In genomic region chr9:78480227-78480626, GRCm38 (mm10) we compare ENCODE assay signal across 11 mouse cellular contexts. TPM values are rescaled to one million over a fixed set of nuclear protein-coding genes. Genes with fewer than 3 reads are reported as not detected.
A peak's percentile ranks its signal among the peaks of the same experiment; 100 is the strongest.
DNase-seq lines count a peak whose midpoint lies in the region; ATAC-seq and TF ChIP-seq lines count a peak whose summit lies in the region.
"Not testable (repeated sequence)": the region's sequence is repeated elsewhere in the genome, so short reads cannot be mapped to it uniquely, and the experiment has no call there.
"Had no signal": no experiment of that assay in that cellular context is flagged by ENCODE, and none has a peak within 500 bp of the region (broad histone marks: within the 10 kb centered on the region; RNA-seq: fewer than 3 reads in every experiment).

No protein-coding gene starts in this region.

- H3K27ac ChIP-seq in embryonic facial prominence, embryonic 12.5 days = peak overlapping the region; percentile 98
- H3K27ac ChIP-seq in gastrocnemius, adult 2 months = peak overlapping the region; percentile 93
- H3K27ac ChIP-seq in hindbrain, embryonic 13.5 days = peak overlapping the region; percentile 96; the same call in 1 of the 2 replicates
- H3K27ac ChIP-seq in kidney, postnatal 0 days = peak overlapping the region; percentile 99
- peak overlapping the region; percentile 95 for H3K27ac ChIP-seq in liver, embryonic 15.5 days (replicated peaks)
- H3K27ac ChIP-seq in midbrain, embryonic 14.5 days (replicated peaks; ENCODE audit: low read depth, low read length) = peak overlapping the region; percentile 93
- H3K27ac ChIP-seq in stomach, embryonic 14.5 days (ENCODE audit: low read length) = peak overlapping the region; percentile 99; the same call in 1 of the 2 replicates

- under 1% methylated on average over 13 of the region's 13 CpGs for WGBS in embryonic facial prominence, embryonic 12.5 days
- under 1% methylated on average over 13 of the region's 13 CpGs for WGBS in hindbrain, embryonic 13.5 days
- WGBS in kidney, postnatal 0 days = 3% methylated on average over 13 of the region's 13 CpGs
- WGBS in liver, embryonic 15.5 days (ENCODE audit: insufficient replicate concordance) = 0% methylated on average over 13 of the region's 13 CpGs
- WGBS in midbrain, embryonic 14.5 days = under 1% methylated on average over 13 of the region's 13 CpGs
- under 1% methylated on average over 13 of the region's 13 CpGs for WGBS in stomach, embryonic 14.5 days

- not testable (repeated sequence) for ATAC-seq in G1E (ENCODE audit: extremely low read depth, insufficient number of reproducible peaks, low FRiP score, poor library complexity, severe bottlenecking); embryonic facial prominence, embryonic 12.5 days (ENCODE audit: insufficient number of reproducible peaks, insufficient read depth, low FRiP score, low TSS enrichment); hindbrain, embryonic 13.5 days (ENCODE audit: low FRiP score); kidney, postnatal 0 days (replicated peaks; ENCODE audit: low FRiP score, low read depth); liver, embryonic 15.5 days (ENCODE audit: insufficient read depth); midbrain, embryonic 14.5 days (ENCODE audit: low FRiP score, low TSS enrichment); stomach, embryonic 14.5 days (ENCODE audit: insufficient number of reproducible peaks, insufficient read depth, low FRiP score, low read depth)

- not testable (repeated sequence) for H3K27me3 ChIP-seq in G1E (ENCODE audit: insufficient read depth, low read length); embryonic facial prominence, embryonic 12.5 days; hindbrain, embryonic 13.5 days; kidney, postnatal 0 days (ENCODE audit: insufficient read depth, low read length); liver, embryonic 15.5 days; midbrain, embryonic 14.5 days (ENCODE audit: control insufficient read depth, insufficient read depth, low read length); stomach, embryonic 14.5 days (ENCODE audit: control insufficient read depth, insufficient read depth, low read length)

- not testable (repeated sequence) for DNase-seq in G1E (ENCODE audit: low spot score); gastrocnemius, adult 2 months; kidney, postnatal 0 days (ENCODE audit: low spot score); midbrain, embryonic 14.5 days

- H3K4me1 ChIP-seq in G1E (ENCODE audit: insufficient read depth, low read depth, low read length) = peaks cover 27% of the 10 kb centered on the region
- H3K4me1 ChIP-seq in embryonic facial prominence, embryonic 12.5 days = peaks cover 16% of the 10 kb centered on the region; the same call in 1 of the 2 replicates
- H3K4me1 ChIP-seq in hindbrain, embryonic 13.5 days (replicated peaks) = peaks cover 40% of the 10 kb centered on the region
- not testable (repeated sequence) for H3K4me1 ChIP-seq in kidney, postnatal 0 days (replicated peaks; ENCODE audit: insufficient read depth, low read length); stomach, embryonic 14.5 days (ENCODE audit: control insufficient read depth, insufficient read depth, low read length)
- peaks cover 31% of the 10 kb centered on the region for H3K4me1 ChIP-seq in liver, embryonic 15.5 days (replicated peaks)
- H3K4me1 ChIP-seq in midbrain, embryonic 14.5 days (ENCODE audit: control insufficient read depth, insufficient read depth, low read length) = peaks cover 20% of the 10 kb centered on the region; the same call in 1 of the 2 replicates

- peak overlapping the region; percentile 96 for H3K4me3 ChIP-seq in G1E (ENCODE audit: low read depth, low read length)
- H3K4me3 ChIP-seq in embryonic facial prominence, embryonic 12.5 days = peak overlapping the region; percentile 97
- H3K4me3 ChIP-seq in gastrocnemius, adult 2 months = peak overlapping the region; percentile 91
- H3K4me3 ChIP-seq in hindbrain, embryonic 13.5 days = peak overlapping the region; percentile 98
- H3K4me3 ChIP-seq in kidney, postnatal 0 days (replicated peaks; ENCODE audit: low read depth, low read length) = peak overlapping the region; percentile 99
- H3K4me3 ChIP-seq in liver, embryonic 15.5 days (replicated peaks) = peak overlapping the region; percentile 92
- peak overlapping the region; percentile 96 for H3K4me3 ChIP-seq in midbrain, embryonic 14.5 days (replicated peaks; ENCODE audit: low read depth, low read length)
- peak overlapping the region; percentile 72 for H3K4me3 ChIP-seq in stomach, embryonic 14.5 days (ENCODE audit: low read depth, low read length)

- peaks cover 49% of the 10 kb centered on the region for H3K36me3 ChIP-seq in G1E (replicated peaks)
- peaks cover 30% of the 10 kb centered on the region for H3K36me3 ChIP-seq in embryonic facial prominence, embryonic 12.5 days
- peaks cover 44% of the 10 kb centered on the region for H3K36me3 ChIP-seq in hindbrain, embryonic 13.5 days
- H3K36me3 ChIP-seq in kidney, postnatal 0 days (ENCODE audit: insufficient read depth, low read length) = peaks cover 20% of the 10 kb centered on the region
- peaks cover 49% of the 10 kb centered on the region for H3K36me3 ChIP-seq in liver, embryonic 15.5 days (replicated peaks)
- H3K36me3 ChIP-seq in midbrain, embryonic 14.5 days (ENCODE audit: control insufficient read depth, insufficient read depth, low read length) = peaks cover 41% of the 10 kb centered on the region
- peaks cover 31% of the 10 kb centered on the region for H3K36me3 ChIP-seq in stomach, embryonic 14.5 days (ENCODE audit: control insufficient read depth, insufficient read depth, low read length)

- H3K4me2 ChIP-seq in embryonic facial prominence, embryonic 12.5 days (replicated peaks) = peak overlapping the region; percentile 62
- peak overlapping the region; percentile 78 for H3K4me2 ChIP-seq in hindbrain, embryonic 13.5 days
- H3K4me2 ChIP-seq in kidney, postnatal 0 days (ENCODE audit: low read length) = peak overlapping the region; percentile 62
- H3K4me2 ChIP-seq in liver, embryonic 15.5 days = peak overlapping the region; percentile 92
- peak overlapping the region; percentile 64 for H3K4me2 ChIP-seq in midbrain, embryonic 14.5 days (ENCODE audit: low read length)
- peak overlapping the region; percentile 58 for H3K4me2 ChIP-seq in stomach, embryonic 14.5 days (replicated peaks; ENCODE audit: low read depth, low read length)

- intact Hi-C loops in gastrocnemius, adult 2 months (cut with DNase I) = not testable (repeated sequence)

- H3K9ac ChIP-seq in embryonic facial prominence, embryonic 12.5 days = peak overlapping the region; percentile 99
- peak overlapping the region; percentile 100 for H3K9ac ChIP-seq in hindbrain, embryonic 13.5 days
- H3K9ac ChIP-seq in kidney, postnatal 0 days (ENCODE audit: low read depth, low read length) = peak overlapping the region; percentile 100
- H3K9ac ChIP-seq in liver, embryonic 15.5 days = peak overlapping the region; percentile 92
- peak overlapping the region; percentile 99 for H3K9ac ChIP-seq in midbrain, embryonic 14.5 days (replicated peaks; ENCODE audit: low read length)
- peak overlapping the region; percentile 100 for H3K9ac ChIP-seq in stomach, embryonic 14.5 days (replicated peaks; ENCODE audit: low read depth, low read length)

- H3K9me3 ChIP-seq in G1E (replicated peaks); embryonic facial prominence, embryonic 12.5 days; hindbrain, embryonic 13.5 days; kidney, postnatal 0 days (replicated peaks; ENCODE audit: low read length); liver, embryonic 15.5 days (replicated peaks); midbrain, embryonic 14.5 days (ENCODE audit: control insufficient read depth, low read length); stomach, embryonic 14.5 days (ENCODE audit: control insufficient read depth, low read depth, low read length): not testable (repeated sequence)

- not testable (repeated sequence) for TF ChIP-seq CTCF in G1E (IDR thresholded peaks at IDR 0.05; ENCODE audit: low read depth, low read length); gastrocnemius, adult 2 months (IDR thresholded peaks at IDR 0.05); kidney, postnatal 0 days (IDR thresholded peaks at IDR 0.05; ENCODE audit: low read depth)

RNA-seq across cellular contexts. Expression of gene Eef1a1, which starts 8.7 kb away (rescaled TPM):
- total RNA-seq in G1E (2014; fragmentation: Nextera tagmentation) (20,210 and 21,324 TPM in 2 replicates), G1E (2017) (8,565 and 9,264 TPM in 2 replicates)
- 1,062 and 1,118 TPM in 2 replicates for polyA plus RNA-seq in G1E (2012)
- polyA plus RNA-seq in embryonic facial prominence, embryonic 12.5 days (2016; fragmentation: Nextera tagmentation; extraction: Ambion mirVana) = 3,992 and 4,191 TPM in 2 replicates
- total RNA-seq in gastrocnemius, adult 2 months (2021) = 100 to 1,000 TPM; 390 to 557 TPM
- 3,538 and 3,562 TPM in 2 replicates for polyA plus RNA-seq in hindbrain, embryonic 13.5 days (2015; fragmentation: Nextera tagmentation; extraction: Ambion mirVana)
- polyA plus RNA-seq in kidney, postnatal 0 days (2015; fragmentation: Nextera tagmentation; extraction: Ambion mirVana) = 4,583 and 4,728 TPM in 2 replicates
- polyA plus RNA-seq in liver, embryonic 15.5 days (2015; fragmentation: Nextera tagmentation; extraction: Ambion mirVana) = 2,003 and 2,036 TPM in 2 replicates
- polyA plus RNA-seq in midbrain, embryonic 14.5 days (2014; fragmentation: Nextera tagmentation; extraction: Ambion mirVana) = 3,788 and 4,401 TPM in 2 replicates
- 5,753 and 5,798 TPM in 2 replicates for polyA plus RNA-seq in stomach, embryonic 14.5 days (2014; fragmentation: Nextera tagmentation; extraction: Ambion mirVana)

RNA-seq across cellular contexts. Expression of gene Gm17324, which starts 31.6 kb away (rescaled TPM):
- total RNA-seq in G1E (2014; fragmentation: Nextera tagmentation) (not detected in 2 replicates), G1E (2017) (0.35 TPM in 1 of 2 replicates, not detected in the other)
- 0.08 TPM in 1 of 2 replicates, not detected in the other for polyA plus RNA-seq in G1E (2012)
- polyA plus RNA-seq in embryonic facial prominence, embryonic 12.5 days (2016; fragmentation: Nextera tagmentation; extraction: Ambion mirVana) = 1.0 and 1.6 TPM in 2 replicates
- not detected for total RNA-seq in gastrocnemius, adult 2 months (2021)
- polyA plus RNA-seq in hindbrain, embryonic 13.5 days (2015; fragmentation: Nextera tagmentation; extraction: Ambion mirVana) = 0.99 and 1.3 TPM in 2 replicates
- 0.70 and 0.99 TPM in 2 replicates for polyA plus RNA-seq in kidney, postnatal 0 days (2015; fragmentation: Nextera tagmentation; extraction: Ambion mirVana)
- polyA plus RNA-seq in liver, embryonic 15.5 days (2015; fragmentation: Nextera tagmentation; extraction: Ambion mirVana) = 0.45 and 0.68 TPM in 2 replicates
- 0.92 and 1.4 TPM in 2 replicates for polyA plus RNA-seq in midbrain, embryonic 14.5 days (2014; fragmentation: Nextera tagmentation; extraction: Ambion mirVana)
- 0.80 and 0.90 TPM in 2 replicates for polyA plus RNA-seq in stomach, embryonic 14.5 days (2014; fragmentation: Nextera tagmentation; extraction: Ambion mirVana)
- total RNA-seq: heart, adult 18-20 months; neutrophil, adult 5-6 weeks had no signal
- polyA plus RNA-seq: activated CD4-positive, CD25-positive, alpha-beta regulatory T cell, adult 4 months had no signal

RNA-seq across cellular contexts. Expression of gene Mto1, which starts 32.2 kb away (rescaled TPM):
- 39.3 and 41.4 TPM in 2 replicates for total RNA-seq in G1E (2014; fragmentation: Nextera tagmentation)
- total RNA-seq in G1E (2017) = 35.1 and 35.5 TPM in 2 replicates
- 13.7 and 18.3 TPM in 2 replicates for polyA plus RNA-seq in G1E (2012)
- polyA plus RNA-seq in embryonic facial prominence, embryonic 12.5 days (2016; fragmentation: Nextera tagmentation; extraction: Ambion mirVana) = 22.1 and 22.8 TPM in 2 replicates
- 10 to 100 TPM; 19.8 to 22.0 TPM for total RNA-seq in gastrocnemius, adult 2 months (2021)
- polyA plus RNA-seq in hindbrain, embryonic 13.5 days (2015; fragmentation: Nextera tagmentation; extraction: Ambion mirVana) = 27.3 and 28.8 TPM in 2 replicates
- polyA plus RNA-seq in kidney, postnatal 0 days (2015; fragmentation: Nextera tagmentation; extraction: Ambion mirVana) = 20.8 and 24.4 TPM in 2 replicates
- 19.6 and 19.8 TPM in 2 replicates for polyA plus RNA-seq in liver, embryonic 15.5 days (2015; fragmentation: Nextera tagmentation; extraction: Ambion mirVana)
- 22.3 and 27.4 TPM in 2 replicates for polyA plus RNA-seq in midbrain, embryonic 14.5 days (2014; fragmentation: Nextera tagmentation; extraction: Ambion mirVana)
- 24.6 and 27.1 TPM in 2 replicates for polyA plus RNA-seq in stomach, embryonic 14.5 days (2014; fragmentation: Nextera tagmentation; extraction: Ambion mirVana)

RNA-seq across cellular contexts. Expression of gene Cgas, which starts 37.2 kb away (rescaled TPM):
- total RNA-seq in G1E (2014; fragmentation: Nextera tagmentation) (not detected in 2 replicates), G1E (2017) (0.12 and 0.16 TPM in 2 replicates)
- 0.02 TPM in 1 of 2 replicates, not detected in the other for polyA plus RNA-seq in G1E (2012)
- polyA plus RNA-seq in embryonic facial prominence, embryonic 12.5 days (2016; fragmentation: Nextera tagmentation; extraction: Ambion mirVana) = 1.7 and 2.1 TPM in 2 replicates
- total RNA-seq in gastrocnemius, adult 2 months (2021) = under 1 TPM; 0.08 to 0.11 TPM
- polyA plus RNA-seq in hindbrain, embryonic 13.5 days (2015; fragmentation: Nextera tagmentation; extraction: Ambion mirVana) = 0.71 and 0.74 TPM in 2 replicates
- 1.4 and 1.8 TPM in 2 replicates for polyA plus RNA-seq in kidney, postnatal 0 days (2015; fragmentation: Nextera tagmentation; extraction: Ambion mirVana)
- polyA plus RNA-seq in liver, embryonic 15.5 days (2015; fragmentation: Nextera tagmentation; extraction: Ambion mirVana) = 0.82 and 0.98 TPM in 2 replicates
- 0.28 and 0.58 TPM in 2 replicates for polyA plus RNA-seq in midbrain, embryonic 14.5 days (2014; fragmentation: Nextera tagmentation; extraction: Ambion mirVana)
- polyA plus RNA-seq in stomach, embryonic 14.5 days (2014; fragmentation: Nextera tagmentation; extraction: Ambion mirVana) = 2.7 and 3.3 TPM in 2 replicates
